Mouse (Mus musculus) hindbrain, embryonic 14.5 days (tissue): Measurements from ENCODE around the gene Sprn. TPM values are rescaled to one million over a fixed set of nuclear protein-coding genes. Genes with fewer than 3 reads are reported as not detected.
A peak's percentile ranks its signal among the peaks of the same experiment; 100 is the strongest.
"Not testable (repeated sequence)": the region's sequence is repeated elsewhere in the genome, so short reads cannot be mapped to it uniquely, and the experiment has no call there.

Experiments used
- ATAC-seq: fragments of 200-750 bp; cut with Nextera tagmentation; 2 replicates; pipeline ENCODE4 v1.8.0; 2017; ENCODE audit warnings: moderate number of reproducible peaks, mild to moderate bottlenecking, moderate TSS enrichment, moderate library complexity; ENCODE audit not compliant: low FRiP score
- DNase-seq: peaks from one replicate; pipeline ENCODE4 v3.0.0-alpha.2; 2015; ENCODE audit warnings: low spot score
- H3K27ac ChIP-seq: fragments of 300-500 bp; sonication (generic); 2 replicates; pipeline ENCODE4 v1.5.1; 2014; ENCODE audit warnings: mild to moderate bottlenecking, moderate library complexity
- H3K27me3 ChIP-seq: fragments of 300-500 bp; sonication (generic); 2 replicates; pipeline ENCODE4 v1.6.1; 2014; ENCODE audit warnings: mild to moderate bottlenecking, low read length, mixed read lengths; ENCODE audit not compliant: control insufficient read depth, insufficient read depth
- H3K36me3 ChIP-seq: fragments of 300-500 bp; sonication (generic); replicated peaks from 2 replicates; pipeline ENCODE4 v1.6.1; 2014; ENCODE audit not compliant: control insufficient read depth, insufficient read depth
- H3K4me1 ChIP-seq: fragments of 300-500 bp; sonication (generic); replicated peaks from 2 replicates; pipeline ENCODE4 v1.6.1; 2014; ENCODE audit warnings: antibody characterized with exemption, low read length, mixed read lengths; ENCODE audit not compliant: control insufficient read depth, insufficient read depth
- H3K4me2 ChIP-seq: fragments of 300-500 bp; sonication (generic); replicated peaks from 2 replicates; pipeline ENCODE4 v1.6.1; 2014; ENCODE audit warnings: mild to moderate bottlenecking, moderate library complexity
- H3K4me3 ChIP-seq: fragments of 300-500 bp; sonication (generic); replicated peaks from 2 replicates; pipeline ENCODE4 v1.5.1; 2014; ENCODE audit warnings: mild to moderate bottlenecking, low read length
- H3K9ac ChIP-seq: fragments of 300-500 bp; sonication (generic); 2 replicates; pipeline ENCODE4 v1.6.1; 2014
- H3K9me3 ChIP-seq: fragments of 300-500 bp; sonication (generic); 2 replicates; pipeline ENCODE4 v1.6.1; 2016; ENCODE audit warnings: low read length; ENCODE audit not compliant: control insufficient read depth
- WGBS: fragments of 180-500 bp; shearing (Covaris S2); extraction: QIAGEN DNeasy Blood & Tissue Kit; methylation state at CpG from one replicate; pipeline ENCODE4 v1.1.7; 2014; 5-methylcytosine and 5-hydroxymethylcytosine counted together
- polyA plus RNA-seq: library from polyadenylated mRNA; unstranded; fragments of >200 nt; fragmentation: Nextera tagmentation; extraction: Ambion mirVana; gene quantifications from 2 replicates; pipeline ENCODE4 v1.2.1, GENCODE M21; 2014

Sprn gene
- polyA plus RNA-seq, 1 experiment from 2014 or later = 18.7 TPM

DNA sequence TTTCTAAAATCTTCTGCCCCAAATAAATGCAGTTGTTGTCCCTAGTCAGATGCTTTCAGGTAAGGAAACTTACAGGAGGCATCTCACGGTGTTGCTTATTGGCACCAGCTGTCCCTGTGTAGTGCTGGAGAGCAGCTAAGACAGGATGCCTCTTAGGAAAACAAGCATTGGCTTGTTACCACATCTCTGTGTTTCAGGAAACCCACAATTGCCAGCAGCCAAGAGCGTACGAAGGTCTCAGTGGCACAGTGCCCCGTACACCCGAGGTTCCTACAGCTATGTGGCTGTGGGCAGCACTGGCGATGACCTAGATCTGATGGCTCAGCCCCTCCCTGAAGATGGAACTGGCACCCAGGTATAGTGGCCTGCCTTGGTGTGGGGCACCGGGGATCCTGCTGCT, 22.5 kb downstream of the Sprn start:
- H3K4me3 ChIP-seq, H3K4me2 ChIP-seq, H3K36me3 ChIP-seq, H3K9ac ChIP-seq, H3K4me1 ChIP-seq, H3K27me3 ChIP-seq, H3K27ac ChIP-seq, H3K9me3 ChIP-seq, ATAC-seq, DNase-seq: not testable (repeated sequence)
- 96% methylated on average over 7 of the region's 7 CpGs for WGBS

DNA sequence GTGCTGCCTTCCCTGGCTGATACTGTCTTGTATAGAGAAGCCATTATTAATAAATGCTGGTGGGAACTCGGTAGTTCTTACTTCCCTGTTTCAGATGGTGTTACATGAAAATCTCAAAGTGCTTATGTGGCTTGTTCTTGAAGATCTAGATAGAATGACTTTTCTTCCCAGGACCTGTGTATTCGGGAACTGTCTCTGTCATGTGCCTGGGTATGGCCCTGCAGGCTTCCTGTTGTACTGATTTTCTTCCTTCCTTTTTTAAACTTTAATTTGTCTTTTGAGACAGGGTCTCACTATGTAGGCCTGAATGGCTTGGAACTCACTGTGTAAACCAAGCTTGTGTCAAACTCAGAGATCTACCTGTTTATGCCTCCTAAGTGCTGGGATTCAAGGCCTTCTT, 26.8 kb downstream of the Sprn start:
- H3K9ac ChIP-seq = no peak overlapping the region
- no peak overlapping the region for H3K4me3 ChIP-seq
- no peaks in the 10 kb centered on the region for H3K27me3 ChIP-seq
- H3K27ac ChIP-seq = no peak overlapping the region
- WGBS = 84% methylated on average over 2 of the region's 2 CpGs
- no peak for ATAC-seq
- peaks cover 9% of the 10 kb centered on the region; the same call in 1 of the 2 replicates for H3K4me1 ChIP-seq
- no peak for DNase-seq
- H3K9me3 ChIP-seq = no peaks in the 10 kb centered on the region
- H3K4me2 ChIP-seq = no peak overlapping the region
- H3K36me3 ChIP-seq = no peaks in the 10 kb centered on the region

GRCm38 (mm10) chr7:140126934-140127333, 27.7 kb downstream of the Sprn start:
- Histone ChIP-seq H3K4me3 (no peak overlapping the region), H3K4me2 (no peak overlapping the region)

DNA sequence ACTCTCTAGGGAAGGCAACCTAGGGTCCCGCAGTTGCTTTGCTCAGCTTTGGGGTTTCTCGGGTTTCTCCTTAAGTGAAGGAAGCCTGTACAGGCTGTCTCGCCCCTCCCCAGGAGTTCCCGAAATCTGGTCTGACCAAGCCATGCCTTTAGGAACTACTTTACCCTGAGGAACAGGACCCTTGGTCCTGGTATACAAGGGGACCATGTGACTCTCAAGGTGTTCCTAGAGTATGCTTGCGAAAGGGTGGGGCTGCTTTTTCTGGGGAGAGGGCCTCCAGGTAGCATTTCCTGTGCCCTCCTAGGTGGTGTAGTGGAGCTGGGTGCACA, 28.7 kb downstream of the Sprn start:
- DNase-seq (no peak), ATAC-seq (0 out of 2 replicates have a peak, but pooled peaks have one; percentile 15)
- no peaks in the 10 kb centered on the region for H3K27me3 ChIP-seq
- H3K9me3 ChIP-seq = no peaks in the 10 kb centered on the region
- H3K27ac ChIP-seq = 0 out of 2 replicates have a peak overlapping the region, but pooled peaks have one; percentile 29
- peaks cover 9% of the 10 kb centered on the region; the same call in 1 of the 2 replicates for H3K4me1 ChIP-seq
- peak overlapping the region; percentile 75 for H3K4me3 ChIP-seq
- no peaks in the 10 kb centered on the region for H3K36me3 ChIP-seq
- peak overlapping the region; percentile 90 for H3K4me2 ChIP-seq
- H3K9ac ChIP-seq = peak overlapping the region; percentile 76
- 9% methylated on average over 5 of the region's 5 CpGs for WGBS

More at GRCm38 (mm10) chr7:140126934-140127333, 27.7 kb downstream of the Sprn start:
- no peak overlapping the region for H3K9ac ChIP-seq
- no peak for DNase-seq
- H3K36me3 ChIP-seq = no peaks in the 10 kb centered on the region
- H3K27ac ChIP-seq = no peak overlapping the region
- peaks cover 9% of the 10 kb centered on the region; the same call in 1 of the 2 replicates for H3K4me1 ChIP-seq
- no peaks in the 10 kb centered on the region for H3K9me3 ChIP-seq
- 92% methylated on average over 3 of the region's 3 CpGs for WGBS
- H3K27me3 ChIP-seq = no peaks in the 10 kb centered on the region
- ATAC-seq = no peak

- no peaks in the 10 kb centered on the region for H3K36me3 ChIP-seq
- peak overlapping the region; percentile 76 for H3K9ac ChIP-seq
Measured at GRCm38 (mm10) chr7:140125278-140126021, 29.2 kb downstream of the Sprn start.

GRCm38 (mm10) chr7:140124382-140124781, 30.3 kb downstream of the Sprn start:
- ATAC-seq = no peak
- peaks cover 9% of the 10 kb centered on the region; the same call in 1 of the 2 replicates for H3K4me1 ChIP-seq
- no peak for DNase-seq
- H3K9ac ChIP-seq = no peak overlapping the region
- no peak overlapping the region for H3K4me2 ChIP-seq
- H3K27ac ChIP-seq = no peak overlapping the region
- 95% methylated on average over 1 of the region's 1 CpGs for WGBS
- H3K4me3 ChIP-seq = no peak overlapping the region
- no peaks in the 10 kb centered on the region for H3K27me3 ChIP-seq
- no peaks in the 10 kb centered on the region for H3K36me3 ChIP-seq
- no peaks in the 10 kb centered on the region for H3K9me3 ChIP-seq

More at GRCm38 (mm10) chr7:140125278-140126021, 29.2 kb downstream of the Sprn start:
- Histone ChIP-seq H3K4me3 (peak overlapping the region; percentile 75), H3K9me3 (no peaks in the 10 kb centered on the region), H3K4me1 (peaks cover 9% of the 10 kb centered on the region; the same call in 1 of the 2 replicates), H3K27me3 (no peaks in the 10 kb centered on the region), H3K27ac (peak overlapping the region; percentile 29; the same call in 1 of the 2 replicates), H3K4me2 (peak overlapping the region; percentile 90)
- WGBS = 2% methylated on average over 38 of the region's 40 CpGs
- ATAC-seq = peak; percentile 96
- DNase-seq = peak; percentile 84

- H3K4me2 ChIP-seq = no peak overlapping the region
- peaks cover 9% of the 10 kb centered on the region; the same call in 1 of the 2 replicates for H3K4me1 ChIP-seq
- H3K36me3 ChIP-seq = no peaks in the 10 kb centered on the region
- H3K4me3 ChIP-seq = no peak overlapping the region
- H3K9me3 ChIP-seq = no peaks in the 10 kb centered on the region
- WGBS = 43% methylated on average over 4 of the region's 4 CpGs
- DNase-seq (no peak), ATAC-seq (no peak)
- no peak overlapping the region for H3K9ac ChIP-seq
- H3K27me3 ChIP-seq = no peaks in the 10 kb centered on the region
- H3K27ac ChIP-seq = no peak overlapping the region
Measured at GRCm38 (mm10) chr7:140122765-140123164, 31.9 kb downstream of the Sprn start.

GRCm38 (mm10) chr7:140121338-140121910, 33.3 kb downstream of the Sprn start:
- DNase-seq = no peak
- no peak overlapping the region for H3K4me2 ChIP-seq
- no peak for ATAC-seq
- no peak overlapping the region for H3K9ac ChIP-seq
- 67% methylated on average over 13 of the region's 13 CpGs for WGBS
- H3K27me3 ChIP-seq = no peaks in the 10 kb centered on the region
- no peak overlapping the region for H3K27ac ChIP-seq
- H3K36me3 ChIP-seq = no peaks in the 10 kb centered on the region
- H3K4me3 ChIP-seq = no peak overlapping the region
- H3K9me3 ChIP-seq = no peaks in the 10 kb centered on the region
- peaks cover 16% of the 10 kb centered on the region for H3K4me1 ChIP-seq

DNA sequence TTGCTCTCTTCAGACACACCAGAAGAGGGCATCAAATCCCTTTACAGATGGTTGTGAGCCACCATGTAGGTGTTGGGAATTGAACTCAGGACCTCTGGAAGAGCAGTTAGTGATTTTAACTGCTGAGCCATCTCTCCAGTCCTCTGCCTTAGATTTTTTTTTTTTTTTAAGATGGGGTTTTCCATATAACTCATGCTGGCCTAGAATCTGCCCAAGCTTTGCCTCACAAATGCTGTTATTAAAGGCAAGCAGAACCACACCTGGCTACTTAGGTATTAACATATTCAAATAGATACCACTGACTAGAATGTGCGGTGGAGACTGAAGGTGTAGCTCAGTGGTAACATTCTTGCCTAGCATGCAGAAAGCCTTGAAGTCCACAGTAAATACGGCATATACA, 34.2 kb downstream of the Sprn start:
- H3K9ac ChIP-seq = no peak overlapping the region

More for the DNA sequence above, 34.2 kb downstream of the Sprn start:
- Histone ChIP-seq H3K4me3 (no peak overlapping the region), H3K4me2 (no peak overlapping the region), H3K9me3 (no peaks in the 10 kb centered on the region), H3K4me1 (peaks cover 12% of the 10 kb centered on the region; the same call in 1 of the 2 replicates), H3K27me3 (no peaks in the 10 kb centered on the region), H3K27ac (no peak overlapping the region), H3K36me3 (no peaks in the 10 kb centered on the region)
- WGBS = 81% methylated on average over 2 of the region's 2 CpGs
- DNase-seq (no peak), ATAC-seq (no peak)
